ENCODE assay signal across 8 mouse cellular contexts in the genomic region with DNA sequence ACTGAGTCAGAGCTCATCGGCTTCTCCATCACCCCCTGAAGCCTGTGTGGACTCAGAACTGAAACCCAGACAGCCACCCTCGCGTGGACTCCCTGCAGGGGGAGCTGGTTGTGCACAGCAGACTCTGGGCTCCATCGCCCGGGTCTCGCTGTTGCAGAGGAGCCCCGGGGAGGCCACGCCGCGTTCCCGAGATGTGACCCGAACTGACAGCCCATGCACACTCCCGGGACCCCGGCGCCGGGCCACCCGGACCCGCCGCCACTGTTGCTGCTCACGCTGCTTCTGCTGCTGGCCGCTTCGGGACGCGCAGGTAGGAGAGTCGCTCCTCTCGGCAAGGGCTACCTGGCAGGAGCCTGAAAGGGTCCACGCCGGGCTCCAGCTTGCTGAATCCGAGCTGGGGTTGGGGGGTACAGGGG. TPM values are rescaled to one million over a fixed set of nuclear protein-coding genes. Genes with fewer than 3 reads are reported as not detected.
DNase-seq lines count a peak whose midpoint lies in the region; ATAC-seq and TF ChIP-seq lines count a peak whose summit lies in the region.

A gene (plus strand): TSS at position 150 of the 416 bp plus-strand sequence.

- under 1% methylated on average over 29 of the region's 29 CpGs for WGBS in heart, postnatal 0 days
- WGBS in lung, embryonic 15.5 days: under 1% methylated on average over 29 of the region's 29 CpGs

- H3K27ac ChIP-seq in heart, postnatal 0 days (ENCODE audit: low read depth): no peak within 1 kb of the TSS
- H3K27ac ChIP-seq in layer of hippocampus, adult 2 months: no peak within 1 kb of the TSS
- no peak within 1 kb of the TSS for H3K27ac ChIP-seq in lung, embryonic 15.5 days

- no peak for TF ChIP-seq EP300 in heart, postnatal 0 days (IDR thresholded peaks at IDR 0.05; ENCODE audit: low read depth)

- peak within 1 kb of the TSS; percentile 89 for H3K4me2 ChIP-seq in heart, postnatal 0 days (ENCODE audit: low read depth, low read length)
- peak within 1 kb of the TSS; percentile 93 for H3K4me2 ChIP-seq in lung, embryonic 15.5 days

- H3K4me3 ChIP-seq in heart, postnatal 0 days (ENCODE audit: low read depth, low read length): peak within 1 kb of the TSS; percentile 50
- H3K4me3 ChIP-seq in layer of hippocampus, adult 2 months: peak within 1 kb of the TSS; percentile 51
- H3K4me3 ChIP-seq in lung, embryonic 15.5 days: peak within 1 kb of the TSS; percentile 45

- H3K27me3 ChIP-seq in heart, postnatal 0 days (ENCODE audit: control insufficient read depth, insufficient read depth, low read length): peaks cover 15% of the 10 kb centered on the region
- H3K27me3 ChIP-seq in lung, embryonic 15.5 days: peaks cover 31% of the 10 kb centered on the region

- H3K9ac ChIP-seq in heart, postnatal 0 days (replicated peaks; ENCODE audit: low read depth, low read length): peak within 1 kb of the TSS; percentile 29
- H3K9ac ChIP-seq in lung, embryonic 15.5 days: peak within 1 kb of the TSS; percentile 46

- peak; percentile 59 for TF ChIP-seq CTCF in heart, postnatal 0 days (IDR thresholded peaks at IDR 0.05; ENCODE audit: low read depth)
- TF ChIP-seq CTCF in layer of hippocampus, adult 2 months (conservative IDR thresholded peaks at IDR 0.05): peak; percentile 78

- H3K4me1 ChIP-seq in heart, postnatal 0 days (ENCODE audit: control insufficient read depth, insufficient read depth): peaks cover 10% of the 10 kb centered on the region; the same call in 1 of the 2 replicates
- peaks cover 5% of the 10 kb centered on the region; the same call in 1 of the 2 replicates for H3K4me1 ChIP-seq in lung, embryonic 15.5 days

- peak; percentile 58 for ATAC-seq in erythroid progenitor cell, adult 5-6 weeks (replicated peaks; ENCODE audit: low FRiP score, poor library complexity, severe bottlenecking)
- peak; percentile 36; the same call in 1 of the 2 replicates for ATAC-seq in heart, postnatal 0 days (ENCODE audit: insufficient read depth, low read depth)
- peak; percentile 39; the same call in 1 of the 2 replicates for ATAC-seq in lung, embryonic 15.5 days (ENCODE audit: borderline replicate concordance, extremely low read depth, low FRiP score, low TSS enrichment)
- peak; percentile 45; the same call in 1 of the 2 replicates for ATAC-seq in neutrophil, adult 5-6 weeks (ENCODE audit: extremely low read depth, insufficient number of reproducible peaks, low FRiP score, poor library complexity, severe bottlenecking)

- no peaks in the 10 kb centered on the region for H3K36me3 ChIP-seq in heart, postnatal 0 days (replicated peaks; ENCODE audit: control insufficient read depth, insufficient read depth, low read length)
- no peaks in the 10 kb centered on the region for H3K36me3 ChIP-seq in lung, embryonic 15.5 days

- H3K9me3 ChIP-seq in heart, postnatal 0 days (replicated peaks; ENCODE audit: control insufficient read depth, low read length): no peaks in the 10 kb centered on the region
- no peaks in the 10 kb centered on the region for H3K9me3 ChIP-seq in lung, embryonic 15.5 days

- DNase-seq in CD8-positive naive resting alpha-beta T cell, adult 2 months (ENCODE audit: low read depth in 2 of 2, low spot score in 2 of 2): peak; percentile 21 to 61
- peak; percentile 80 for DNase-seq in adrenal gland, adult 2 months
- DNase-seq in heart, postnatal 0 days (ENCODE audit: low spot score): no peak
- DNase-seq in layer of hippocampus, adult 2 months (ENCODE audit: low spot score in 2 of 2): peak; percentile 12 to 51
- DNase-seq in thymus, postnatal 4 days: peak; percentile 91

RNA-seq across cellular contexts. Expression of the gene that starts here (rescaled TPM):
- 1 to 10 TPM; 2.6 to 4.0 TPM for total RNA-seq in adrenal gland, adult 2 months (2021)
- 0.87 and 1.2 TPM in 2 replicates for polyA plus RNA-seq in adrenal gland, adult 2 months (2012; rRNA removed)
- not detected in 2 replicates for total RNA-seq in erythroid progenitor cell, adult 5-6 weeks (2015; ENCODE audit: low replicate concordance)
- total RNA-seq in erythroid progenitor cell, adult 5-6 weeks (2017; ENCODE audit: low replicate concordance): not detected in 2 replicates
- not detected in 2 replicates for total RNA-seq in heart, postnatal 0 days (2014; rRNA removed; ENCODE audit: low replicate concordance)
- polyA plus RNA-seq in heart, postnatal 0 days (2015; fragmentation: Nextera tagmentation; extraction: Ambion mirVana): not detected in 2 replicates
- total RNA-seq in layer of hippocampus, adult 2 months (2021): not detected
- polyA plus RNA-seq in lung, embryonic 15.5 days (2015; fragmentation: Nextera tagmentation; extraction: Ambion mirVana): 0.20 and 0.31 TPM in 2 replicates
- not detected in 2 replicates for total RNA-seq in neutrophil, adult 5-6 weeks (2017)

Comparison
In these comparisons a context has a peak if more than half of its experiments do, and no peak if none do; other contexts are left out.
1. Peak in ATAC-seq in erythroid progenitor cell, adult 5-6 weeks; RNA of the gene not detected or under 1 TPM.
2. Peak in ATAC-seq, H3K4me3 ChIP-seq, H3K9ac ChIP-seq and H3K4me2 ChIP-seq in heart, postnatal 0 days; RNA of the gene not detected or under 1 TPM.
3. Peak in DNase-seq and H3K4me3 ChIP-seq in layer of hippocampus, adult 2 months; RNA of the gene not detected or under 1 TPM.
4. Peak in ATAC-seq, H3K4me3 ChIP-seq, H3K9ac ChIP-seq and H3K4me2 ChIP-seq in lung, embryonic 15.5 days; RNA of the gene not detected or under 1 TPM.
5. Peak in ATAC-seq in neutrophil, adult 5-6 weeks; RNA of the gene not detected or under 1 TPM.